Mouse (Mus musculus): Measurements from ENCODE around the gene Hdgfl2. TPM values are rescaled to one million over a fixed set of nuclear protein-coding genes. Genes with fewer than 3 reads are reported as not detected.

Hdgfl2 gene
- polyA plus RNA-seq, 1 experiment from 2014 or later = 119 TPM

GRCm38 (mm10) chr17:56149897-56150296 lies 70.5 kb downstream of the Hdgfl2 start:
- no peak overlapping the region for H3K4me3 ChIP-seq
- no peak for ATAC-seq (ENCODE audit: borderline replicate concordance, extremely low read depth, low FRiP score, low TSS enrichment)
- no peak overlapping the region for H3K27ac ChIP-seq
- peaks cover 11% of the 10 kb centered on the region; the same call in 1 of the 2 replicates for H3K4me1 ChIP-seq
- H3K36me3 ChIP-seq = no peaks in the 10 kb centered on the region
- H3K9ac ChIP-seq = no peak overlapping the region
- no peaks in the 10 kb centered on the region for H3K9me3 ChIP-seq
- 43% methylated on average over 2 of the region's 2 CpGs for WGBS
- H3K27me3 ChIP-seq = peaks cover 78% of the 10 kb centered on the region
- H3K4me2 ChIP-seq = no peak overlapping the region

Other genes starting within 250 kb of the Hdgfl2 start
- gene Zfp119a, start 200.7 kb upstream of the Hdgfl2 start, polyA plus RNA-seq (2015; fragmentation: Nextera tagmentation; extraction: Ambion mirVana) = 8.5 and 9.1 TPM in 2 replicates
- 12.2 and 13.4 TPM in 2 replicates for gene Zfp959, start 187.5 kb upstream of the Hdgfl2 start, polyA plus RNA-seq (2015; fragmentation: Nextera tagmentation; extraction: Ambion mirVana)
- 6.7 and 6.8 TPM in 2 replicates for gene Zfp119b, start 130.1 kb upstream of the Hdgfl2 start, polyA plus RNA-seq (2015; fragmentation: Nextera tagmentation; extraction: Ambion mirVana)
- 1.4 and 2.1 TPM in 2 replicates for gene Ebi3, start 127.0 kb upstream of the Hdgfl2 start, polyA plus RNA-seq (2015; fragmentation: Nextera tagmentation; extraction: Ambion mirVana)
- gene Yju2, start 120.5 kb upstream of the Hdgfl2 start, polyA plus RNA-seq (2015; fragmentation: Nextera tagmentation; extraction: Ambion mirVana) = 26.4 and 28.3 TPM in 2 replicates
- 6.7 and 8.3 TPM in 2 replicates for gene Shd, start 109.2 kb upstream of the Hdgfl2 start, polyA plus RNA-seq (2015; fragmentation: Nextera tagmentation; extraction: Ambion mirVana)
- 7.7 and 8.1 TPM in 2 replicates for gene Fsd1, start 93.1 kb upstream of the Hdgfl2 start, polyA plus RNA-seq (2015; fragmentation: Nextera tagmentation; extraction: Ambion mirVana)
- gene Stap2, start 74.0 kb upstream of the Hdgfl2 start, polyA plus RNA-seq (2015; fragmentation: Nextera tagmentation; extraction: Ambion mirVana) = 17.4 and 18.3 TPM in 2 replicates
- 103 and 116 TPM in 2 replicates for gene Mpnd, start 73.9 kb upstream of the Hdgfl2 start, polyA plus RNA-seq (2015; fragmentation: Nextera tagmentation; extraction: Ambion mirVana)
- gene Sh3gl1, start 43.0 kb upstream of the Hdgfl2 start, polyA plus RNA-seq (2015; fragmentation: Nextera tagmentation; extraction: Ambion mirVana) = 169 and 174 TPM in 2 replicates
- 31.4 and 32.4 TPM in 2 replicates for gene Chaf1a, start 39.2 kb upstream of the Hdgfl2 start, polyA plus RNA-seq (2015; fragmentation: Nextera tagmentation; extraction: Ambion mirVana)
- gene Ubxn6, start 4.6 kb upstream of the Hdgfl2 start, polyA plus RNA-seq (2015; fragmentation: Nextera tagmentation; extraction: Ambion mirVana) = 37.5 and 41.3 TPM in 2 replicates
- gene Plin4, start 30.2 kb downstream of the Hdgfl2 start, polyA plus RNA-seq (2015; fragmentation: Nextera tagmentation; extraction: Ambion mirVana) = 0.10 and 0.19 TPM in 2 replicates
- 0.95 and 1.2 TPM in 2 replicates for gene Plin5, start 38.0 kb downstream of the Hdgfl2 start, polyA plus RNA-seq (2015; fragmentation: Nextera tagmentation; extraction: Ambion mirVana)
- gene Lrg1, start 42.4 kb downstream of the Hdgfl2 start, polyA plus RNA-seq (2015; fragmentation: Nextera tagmentation; extraction: Ambion mirVana) = 0.55 TPM in 2 replicates
- gene Sema6b, start 60.7 kb downstream of the Hdgfl2 start, polyA plus RNA-seq (2015; fragmentation: Nextera tagmentation; extraction: Ambion mirVana) = 2.1 TPM in 2 replicates
- gene Tnfaip8l1, start 82.8 kb downstream of the Hdgfl2 start, polyA plus RNA-seq (2015; fragmentation: Nextera tagmentation; extraction: Ambion mirVana) = 15.3 and 18.3 TPM in 2 replicates
- gene Mydgf, start 104.3 kb downstream of the Hdgfl2 start, polyA plus RNA-seq (2015; fragmentation: Nextera tagmentation; extraction: Ambion mirVana) = 103 TPM in 2 replicates
- 37.1 and 37.6 TPM in 2 replicates for gene Dpp9, start 139.3 kb downstream of the Hdgfl2 start, polyA plus RNA-seq (2015; fragmentation: Nextera tagmentation; extraction: Ambion mirVana)
- gene Fem1a, start 177.2 kb downstream of the Hdgfl2 start, polyA plus RNA-seq (2015; fragmentation: Nextera tagmentation; extraction: Ambion mirVana) = 11.7 and 13.3 TPM in 2 replicates
- 4.2 and 4.6 TPM in 2 replicates for gene Ticam1, start 197.2 kb downstream of the Hdgfl2 start, polyA plus RNA-seq (2015; fragmentation: Nextera tagmentation; extraction: Ambion mirVana)
- 82.4 and 82.5 TPM in 2 replicates for gene Plin3, start 213.2 kb downstream of the Hdgfl2 start, polyA plus RNA-seq (2015; fragmentation: Nextera tagmentation; extraction: Ambion mirVana)
- gene Arrdc5, start 220.7 kb downstream of the Hdgfl2 start, polyA plus RNA-seq (2015; fragmentation: Nextera tagmentation; extraction: Ambion mirVana) = not detected in 2 replicates
- gene Uhrf1, start 223.7 kb downstream of the Hdgfl2 start, polyA plus RNA-seq (2015; fragmentation: Nextera tagmentation; extraction: Ambion mirVana) = 148 and 150 TPM in 2 replicates
- gene Kdm4b, start 246.4 kb downstream of the Hdgfl2 start, polyA plus RNA-seq (2015; fragmentation: Nextera tagmentation; extraction: Ambion mirVana) = 33.4 and 33.7 TPM in 2 replicates

All from lung, embryonic 15.5 days (tissue).